Mouse (Mus musculus) E14TG2a.4 (cell line): ENCODE measurements around the gene Ngfr.

Source experiments
- H3K27me3 ChIP-seq: 2 replicates; pipeline ENCODE4 v1.6.1; 2014; ENCODE audit warnings: low read length, control low read depth; ENCODE audit not compliant: insufficient read depth
- H3K36me3 ChIP-seq: 2 replicates; pipeline ENCODE4 v1.6.1; 2014; ENCODE audit warnings: low read length, control low read depth; ENCODE audit not compliant: insufficient read depth
- H3K4me1 ChIP-seq: replicated peaks from 2 replicates; pipeline ENCODE4 v1.6.1; 2014; ENCODE audit warnings: low read depth, low read length, control low read depth
- H3K4me3 ChIP-seq: replicated peaks from 2 replicates; pipeline ENCODE4 v1.5.1; 2014; ENCODE audit warnings: mild to moderate bottlenecking, low read length
- H3K9me3 ChIP-seq: 2 replicates; pipeline ENCODE4 v1.6.1; 2014; ENCODE audit warnings: low read length, control low read depth
- CTCF ChIP-seq: conservative IDR thresholded peaks from 2 replicates; pipeline ENCODE4 v1.5.1; 2014; ENCODE audit warnings: low read length
- NANOG ChIP-seq: IDR thresholded peaks from 2 replicates; pipeline ENCODE4 v1.6.1; 2014; ENCODE audit warnings: borderline replicate concordance, low read length, mixed read lengths
- POU5F1 ChIP-seq: IDR thresholded peaks from 2 replicates; pipeline ENCODE4 v1.6.1; 2014; ENCODE audit warnings: low read length, borderline replicate concordance

The Ngfr gene

DNA sequence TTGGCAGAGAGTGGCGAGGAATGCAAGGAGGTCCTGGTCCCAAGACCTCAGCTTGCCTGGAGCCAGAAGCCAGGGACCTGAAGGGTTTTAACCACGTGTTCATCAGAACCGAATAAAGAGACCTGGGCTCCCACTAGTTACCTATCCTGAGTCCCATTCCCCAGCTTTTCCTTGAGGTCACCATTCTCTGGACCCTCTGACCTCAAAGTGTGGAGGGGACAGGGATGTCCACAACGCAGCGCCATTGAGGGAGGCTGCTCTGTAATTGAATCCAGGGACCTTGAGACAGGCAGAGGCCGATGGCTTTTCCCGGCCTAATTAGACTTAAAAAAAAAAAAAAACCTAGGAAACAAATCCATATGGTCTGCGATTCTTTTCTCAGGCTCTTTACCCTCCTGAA is 32.3 kb downstream of the Ngfr start:
- H3K36me3 ChIP-seq: no peaks in the 10 kb centered on the region
- TF ChIP-seq POU5F1 (no peak), CTCF (no peak), NANOG (no peak)
- H3K9me3 ChIP-seq: no peaks in the 10 kb centered on the region
- H3K4me1 ChIP-seq: peaks cover 47% of the 10 kb centered on the region
- H3K27me3 ChIP-seq: no peaks in the 10 kb centered on the region
- no peak overlapping the region; the same call in 1 of the 2 replicates for H3K4me3 ChIP-seq

DNA sequence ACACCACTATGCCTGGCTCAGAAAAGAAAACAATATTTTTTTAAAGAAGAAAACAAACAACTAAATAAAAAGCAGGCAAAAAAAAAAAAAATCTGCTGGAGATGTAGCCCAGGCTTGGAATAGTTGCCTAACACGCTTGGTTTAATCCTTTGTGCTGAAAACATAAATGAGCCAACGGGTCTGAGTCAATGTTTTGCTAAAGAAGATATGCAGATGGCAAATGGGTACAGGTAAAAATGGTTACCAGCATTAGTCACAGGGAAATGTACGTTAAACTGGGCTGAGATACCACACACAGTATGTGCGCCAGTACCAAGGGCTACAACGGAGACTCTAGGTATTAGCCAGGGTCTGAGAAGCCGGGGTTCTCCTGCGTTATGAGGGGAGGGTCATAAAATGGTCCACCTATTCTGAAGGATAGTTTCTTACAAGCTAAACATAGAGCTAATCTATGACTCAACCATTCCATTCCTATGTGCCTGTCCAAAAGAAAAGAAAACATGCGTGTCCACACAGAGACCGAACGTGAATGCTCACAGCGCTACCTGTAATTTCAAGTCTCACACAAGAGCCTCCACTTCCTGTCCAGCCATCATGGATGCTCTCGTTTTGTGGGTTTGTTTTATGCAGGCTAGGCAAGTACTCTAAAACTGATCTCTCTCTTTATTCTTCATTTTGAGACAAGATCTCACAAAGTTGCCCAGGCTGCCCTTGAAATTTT is 37.1 kb downstream of the Ngfr start:
- Histone ChIP-seq H3K4me3 (no peak overlapping the region), H3K27me3 (no peaks in the 10 kb centered on the region), H3K9me3 (no peaks in the 10 kb centered on the region), H3K36me3 (no peaks in the 10 kb centered on the region), H3K4me1 (peaks cover 49% of the 10 kb centered on the region)
- no peak for TF ChIP-seq CTCF
- TF ChIP-seq POU5F1: no peak
- no peak for TF ChIP-seq NANOG

DNA sequence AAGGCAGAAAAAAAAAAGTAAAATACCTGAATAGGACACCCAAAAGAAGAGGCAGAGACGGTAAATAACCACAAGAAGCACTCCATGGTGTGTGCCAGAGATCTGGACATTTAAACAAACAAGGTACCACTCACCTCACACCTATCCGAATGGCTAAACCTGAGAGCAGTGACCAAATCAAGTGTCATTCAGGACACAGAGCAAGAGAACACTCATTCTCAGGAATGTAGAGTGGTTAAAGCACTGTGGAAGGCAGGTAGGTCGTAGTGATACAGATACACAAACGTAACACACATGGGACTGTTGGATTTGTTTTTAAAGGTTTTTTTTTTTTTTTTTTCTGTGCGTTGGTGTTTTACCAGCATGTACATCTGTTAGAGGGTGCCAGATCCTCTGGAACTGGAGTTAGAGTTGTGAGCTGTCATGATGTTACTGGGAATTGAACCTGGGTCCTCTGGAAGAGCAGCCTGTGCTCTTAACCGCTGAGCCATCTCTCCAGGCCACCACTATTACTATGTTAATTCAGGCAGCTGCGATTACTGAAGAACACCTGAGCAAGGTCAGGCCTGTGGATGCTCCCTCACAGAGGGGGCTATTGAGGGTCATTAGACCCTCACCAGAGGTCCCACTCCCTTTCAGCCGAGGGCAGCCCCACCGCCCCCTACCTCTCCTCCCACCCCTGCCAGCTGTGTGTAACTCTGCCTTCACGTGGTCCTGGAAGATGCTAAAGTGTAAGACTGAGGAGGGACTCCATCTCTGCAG is 41.3 kb downstream of the Ngfr start:
- peaks cover 80% of the 10 kb centered on the region for H3K4me1 ChIP-seq
- H3K9me3 ChIP-seq: no peaks in the 10 kb centered on the region
- no peaks in the 10 kb centered on the region for H3K36me3 ChIP-seq
- H3K4me3 ChIP-seq: peak overlapping the region; percentile 46
- TF ChIP-seq POU5F1: no peak
- TF ChIP-seq NANOG: no peak
- TF ChIP-seq CTCF: no peak
- no peaks in the 10 kb centered on the region for H3K27me3 ChIP-seq

DNA sequence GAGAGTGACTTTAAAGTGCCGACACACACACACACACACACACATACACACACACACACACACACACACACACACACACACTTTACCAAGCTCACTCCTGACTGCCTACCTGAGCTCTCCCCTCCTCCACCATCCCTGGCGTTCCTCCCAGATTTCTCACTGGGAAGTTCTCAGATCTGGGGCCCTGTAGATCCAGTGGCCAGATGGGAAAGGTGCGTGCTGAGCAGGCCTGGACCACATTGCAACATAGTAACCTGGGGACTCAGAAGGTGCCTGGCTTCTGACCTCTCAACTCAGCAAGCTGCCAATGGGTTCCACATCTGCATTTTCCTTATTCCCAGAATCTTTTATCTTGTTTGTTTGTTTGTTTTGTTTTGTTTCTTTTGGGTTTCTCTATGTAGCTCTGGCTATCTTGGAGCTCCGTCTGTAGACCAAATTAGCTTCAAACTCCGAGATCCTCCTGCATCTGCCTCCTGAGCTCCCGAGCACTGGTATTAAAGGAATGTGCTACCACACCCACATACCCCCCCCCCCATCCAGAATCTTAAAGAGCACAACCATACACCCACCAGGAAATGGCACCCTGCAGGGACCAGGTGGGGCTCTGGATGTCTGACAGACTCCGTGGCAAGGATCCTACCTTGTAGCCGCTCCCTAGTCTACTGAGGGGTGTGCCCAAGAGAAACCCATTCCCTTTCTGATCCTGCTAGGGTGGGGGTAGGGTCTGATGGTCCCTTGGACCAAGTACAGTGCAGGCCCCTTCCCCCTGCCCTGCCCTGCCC is 42.8 kb downstream of the Ngfr start:
- Histone ChIP-seq H3K36me3 (no peaks in the 10 kb centered on the region), H3K4me1 (peaks cover 95% of the 10 kb centered on the region), H3K9me3 (no peaks in the 10 kb centered on the region), H3K4me3 (peak overlapping the region; percentile 55), H3K27me3 (no peaks in the 10 kb centered on the region)
- TF ChIP-seq NANOG: no peak

DNA sequence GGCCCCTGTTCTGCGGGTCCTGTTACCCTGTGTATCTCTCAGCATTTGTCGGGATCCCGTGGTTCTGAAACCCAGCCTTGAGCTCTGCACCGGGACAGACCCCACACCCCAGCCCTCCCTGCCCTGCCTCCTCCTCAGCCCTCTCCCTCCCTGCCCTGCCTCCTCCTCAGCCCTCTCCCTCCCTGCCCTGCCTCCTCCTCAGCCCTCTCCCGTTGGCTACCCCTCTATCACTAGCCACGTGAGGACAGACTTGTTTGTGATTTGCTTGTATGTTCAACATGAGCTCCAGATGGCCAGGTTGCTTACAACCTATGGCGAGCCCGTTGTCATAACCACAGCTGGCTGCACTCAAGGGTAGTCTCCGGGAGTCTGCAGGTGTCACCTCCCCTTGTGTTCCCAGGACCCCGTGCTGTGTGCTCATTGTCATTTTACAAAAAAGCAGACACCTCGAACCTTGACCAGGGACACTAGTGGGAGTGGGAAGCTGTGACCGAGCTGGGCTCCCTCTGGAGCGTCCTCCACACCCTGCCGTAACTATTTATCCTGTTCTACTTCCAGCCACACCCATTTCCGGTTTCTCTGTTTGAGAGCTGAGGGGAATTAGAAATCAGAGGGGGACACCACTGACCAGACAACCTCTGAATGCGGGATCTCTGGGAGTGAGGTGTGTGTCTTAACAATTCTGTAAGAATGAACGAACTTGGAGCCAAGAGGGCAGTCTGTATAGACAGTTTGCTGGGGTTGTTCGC is 46.7 kb downstream of the Ngfr start:
- TF ChIP-seq POU5F1: no peak
- TF ChIP-seq CTCF: no peak
- TF ChIP-seq NANOG: no peak

DNA sequence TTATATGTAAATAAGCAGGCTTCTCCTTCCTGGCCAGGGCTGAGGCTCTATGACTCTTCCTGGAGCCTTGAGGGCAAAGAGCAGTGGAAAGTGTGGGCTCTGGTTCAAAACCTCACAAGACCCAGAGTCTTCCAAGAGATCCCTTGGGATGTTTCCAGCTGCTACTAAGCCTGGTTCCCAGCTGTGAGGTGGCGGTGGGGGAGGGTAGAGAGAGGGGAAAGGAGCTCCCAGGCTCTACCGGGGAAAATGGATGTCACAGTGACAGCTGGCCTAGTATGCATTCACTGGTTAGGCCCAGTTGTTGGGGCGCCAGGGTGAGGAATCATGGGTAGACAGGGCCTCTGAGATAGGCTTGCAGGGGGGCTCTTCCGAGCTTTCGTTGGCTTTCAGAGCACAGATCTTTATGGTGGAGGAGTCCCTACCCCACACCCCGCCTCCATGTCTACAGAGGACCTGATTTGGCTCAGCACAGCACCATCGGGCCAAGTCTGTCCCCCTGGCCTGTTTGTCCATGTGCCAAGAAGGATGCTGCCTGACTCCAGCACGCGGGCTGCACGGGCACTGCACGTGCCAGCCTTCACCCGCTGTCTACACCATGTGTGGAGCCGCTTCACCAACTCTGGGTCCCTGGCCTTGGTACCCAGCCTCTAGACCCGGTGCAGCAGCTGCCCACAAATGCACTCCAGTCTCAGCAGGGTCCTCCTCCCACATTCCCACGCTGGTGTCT is 49.0 kb downstream of the Ngfr start:
- Histone ChIP-seq H3K9me3 (no peaks in the 10 kb centered on the region), H3K4me1 (peaks cover 76% of the 10 kb centered on the region), H3K4me3 (peak overlapping the region; percentile 35), H3K36me3 (no peaks in the 10 kb centered on the region), H3K27me3 (no peaks in the 10 kb centered on the region)
- no peak for TF ChIP-seq POU5F1
- TF ChIP-seq NANOG: no peak
- TF ChIP-seq CTCF: no peak

More for the DNA sequence above, 46.7 kb downstream of the Ngfr start:
- Histone ChIP-seq H3K4me3 (peak overlapping the region; percentile 35), H3K36me3 (no peaks in the 10 kb centered on the region), H3K27me3 (no peaks in the 10 kb centered on the region), H3K4me1 (peaks cover 80% of the 10 kb centered on the region), H3K9me3 (no peaks in the 10 kb centered on the region)

DNA sequence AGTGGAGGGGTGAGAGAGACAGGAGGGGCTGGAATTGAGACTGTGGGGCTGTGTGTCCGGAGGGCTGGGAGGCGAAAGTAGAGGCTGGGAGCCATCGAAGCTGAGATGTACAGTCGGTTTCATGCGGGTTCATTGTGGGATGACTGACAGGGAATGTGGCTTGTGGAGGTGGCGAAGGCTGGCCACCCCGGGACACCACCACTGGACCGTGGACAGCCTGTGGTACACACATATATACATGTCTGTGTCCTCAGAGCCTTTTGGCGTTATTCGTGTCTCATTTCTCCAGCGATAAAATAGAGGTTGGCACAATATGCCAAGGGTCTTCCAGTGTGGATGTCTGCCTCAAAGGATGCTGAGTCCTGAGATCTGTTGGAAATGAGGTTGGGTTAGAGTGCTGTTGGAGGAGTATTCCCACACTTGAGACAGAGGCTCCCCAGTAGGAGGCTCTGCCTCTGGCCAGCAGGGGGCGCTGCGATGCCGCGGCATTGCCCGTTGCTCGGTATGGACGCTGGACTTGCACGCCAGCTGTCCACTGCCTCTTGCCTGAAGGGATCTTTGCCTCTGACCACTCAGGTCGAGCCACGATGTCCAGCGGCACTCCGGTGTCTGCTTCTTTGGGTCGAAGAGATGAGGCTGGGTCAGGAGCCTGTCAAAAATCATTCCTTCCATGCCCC is 53.9 kb downstream of the Ngfr start:
- no peak for TF ChIP-seq NANOG
- TF ChIP-seq CTCF: peak; percentile 94
- H3K4me3 ChIP-seq: no peak overlapping the region; the same call in 1 of the 2 replicates

More for the DNA sequence above, 53.9 kb downstream of the Ngfr start:
- no peaks in the 10 kb centered on the region for H3K27me3 ChIP-seq
- peaks cover 58% of the 10 kb centered on the region for H3K4me1 ChIP-seq
- H3K36me3 ChIP-seq: no peaks in the 10 kb centered on the region
- no peaks in the 10 kb centered on the region for H3K9me3 ChIP-seq
